Mouse (Mus musculus) kidney, postnatal 4 days (tissue): Measurements from ENCODE around the gene Med19.
"Not testable (repeated sequence)": the region's sequence is repeated elsewhere in the genome, so short reads cannot be mapped to it uniquely, and the experiment has no call there.

ENCODE experiments used
- DNase-seq, 2 experiments: peaks; one replicate each; pipeline ENCODE4 v3.0.0; 2021; ENCODE audit warnings: mixed read lengths in 2 of 2

The Med19 gene

GRCm38 (mm10) chr2:84669828-84670568 is 8.2 kb upstream of the Med19 start:
- DNase-seq = peak in 1 of 2 experiments; percentile 76

- peak; percentile 90 to 94 for DNase-seq
Observed at GRCm38 (mm10) chr2:84670569-84670933, 7.7 kb upstream of the Med19 start, which contains the start of gene Selenoh. TSS of gene Selenoh (minus strand) at chr2:84670770.

GRCm38 (mm10) chr2:84671535-84671934 is 6.7 kb upstream of the Med19 start:
- DNase-seq = not testable (repeated sequence)

DNA sequence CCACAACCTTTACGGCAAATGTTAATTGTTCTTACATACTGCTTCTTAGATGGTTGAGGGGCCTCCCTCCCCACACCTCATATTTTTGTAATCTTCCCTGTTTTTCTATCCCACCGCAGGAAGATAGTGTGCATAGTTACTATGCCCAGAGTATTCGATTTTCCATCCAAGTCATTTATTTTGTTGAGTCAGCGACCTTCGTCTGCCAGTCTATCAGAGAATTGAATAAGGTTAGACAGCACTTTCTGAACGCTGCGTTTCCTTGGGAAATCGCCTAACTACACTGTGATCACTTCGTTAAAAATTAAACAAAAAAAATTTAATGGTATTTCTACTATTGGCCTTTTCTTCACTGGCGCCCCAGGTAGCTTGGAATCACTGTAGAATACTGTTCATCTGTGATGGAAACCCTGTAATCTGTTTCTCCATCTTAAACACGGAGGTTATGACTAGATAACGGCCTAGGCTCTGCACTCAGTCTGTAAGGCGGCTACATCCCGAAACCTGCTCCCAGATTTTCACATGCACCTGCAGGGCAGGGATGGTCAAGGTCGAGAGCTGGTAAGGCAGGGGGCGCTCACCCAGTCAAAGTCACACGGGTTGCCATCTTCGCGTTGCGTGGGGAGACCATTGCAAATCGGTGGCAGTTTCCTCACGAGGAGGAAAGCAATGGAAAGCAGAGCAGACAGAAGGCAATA is 783 bp upstream of the Med19 start:
- DNase-seq = no peak

- no peak for DNase-seq
Observed at GRCm38 (mm10) chr2:84679016-84679415, 814 bp downstream of the Med19 start, which contains the start of gene Tmx2. TSS of gene Tmx2 (minus strand) at chr2:84679140.

- no peak for DNase-seq
Observed at GRCm38 (mm10) chr2:84682605-84683183, 4.5 kb downstream of the Med19 start.

DNA sequence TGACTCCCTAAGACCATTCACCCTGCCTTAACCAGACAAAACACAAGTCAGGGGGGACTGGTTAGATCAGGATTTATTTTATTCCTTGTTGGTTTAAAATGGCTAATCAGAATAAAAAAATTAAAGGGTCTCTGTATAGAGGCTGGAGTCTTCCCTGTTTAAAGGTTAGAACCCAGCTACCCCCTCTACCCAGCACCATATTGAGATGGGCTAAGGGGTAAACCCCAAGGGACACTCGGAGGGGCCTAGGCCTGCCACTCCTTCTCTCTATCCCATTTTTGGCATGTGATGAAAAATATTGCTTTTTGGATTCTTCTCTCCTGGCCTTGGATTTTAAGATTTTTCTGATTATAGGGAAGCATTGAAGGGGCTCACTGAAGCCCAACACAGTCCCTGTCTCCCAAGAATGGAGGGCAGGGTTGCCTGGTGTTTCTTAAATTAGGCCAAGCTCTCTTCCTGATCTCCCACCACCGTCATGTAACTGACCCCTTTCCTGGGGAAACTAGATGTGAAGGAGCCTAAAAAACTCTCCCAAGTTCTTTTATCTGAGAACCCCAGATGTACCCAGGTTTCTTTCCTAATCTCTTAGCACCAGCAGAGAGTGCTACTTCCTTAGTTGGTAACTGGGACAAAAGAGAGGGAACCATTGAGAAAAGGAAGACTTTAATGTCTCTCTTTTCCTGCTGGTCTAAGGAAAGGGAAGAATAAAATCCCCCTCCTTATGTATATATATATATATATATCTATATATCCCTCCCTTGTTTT is 10.1 kb downstream of the Med19 start:
- DNase-seq = no peak

DNA sequence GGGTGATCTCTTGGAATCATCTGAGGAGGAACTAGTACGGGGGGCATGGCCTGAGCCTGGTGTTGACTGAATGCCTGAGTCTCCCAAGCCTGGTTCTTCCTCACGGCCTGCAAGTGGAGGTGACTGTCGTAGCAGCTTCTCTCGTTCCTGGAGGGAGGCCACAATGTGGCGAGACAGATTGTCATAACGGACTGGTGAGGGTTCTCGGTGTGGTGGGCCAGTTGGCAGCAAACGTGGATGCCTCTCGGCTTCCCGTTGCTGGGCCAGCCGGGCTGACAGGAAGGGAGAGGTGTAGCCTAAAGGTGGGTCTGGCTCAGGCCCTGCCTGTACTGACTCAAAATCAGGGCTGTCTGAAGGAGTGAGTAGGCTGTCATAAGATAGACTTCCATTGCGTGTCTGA is 11.8 kb downstream of the Med19 start:
- DNase-seq = no peak

DNA sequence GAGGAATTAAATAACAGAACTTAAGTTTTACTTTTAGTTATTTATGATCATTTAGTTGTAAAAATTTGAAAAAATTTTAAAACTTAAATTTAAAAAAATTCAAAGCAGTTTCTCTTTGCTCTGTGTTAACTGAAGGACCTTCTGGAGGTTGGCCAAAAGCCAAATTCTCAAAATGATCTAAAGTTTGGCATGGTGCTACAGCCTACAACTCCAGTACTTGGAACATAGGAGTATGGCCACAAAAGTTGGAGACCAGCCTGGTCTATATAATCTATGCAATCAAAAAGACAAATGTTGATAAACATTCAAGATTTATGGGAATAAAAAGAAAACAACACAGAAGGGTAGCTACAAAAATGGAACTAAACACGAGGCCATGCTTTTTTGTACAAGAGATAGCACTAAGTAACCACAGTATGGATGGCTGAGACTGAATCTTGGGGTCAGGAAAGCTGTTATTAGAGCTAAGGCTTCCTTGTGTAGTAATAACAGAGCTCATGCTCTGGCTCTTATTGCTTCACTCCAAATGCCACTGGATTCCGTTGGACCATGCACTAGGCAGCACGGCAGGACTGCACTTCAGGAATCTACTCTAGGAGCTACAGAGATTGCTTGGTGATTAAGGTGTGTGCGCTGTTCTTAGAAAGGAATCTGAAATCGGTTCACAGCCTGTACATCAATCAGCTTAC is 16.9 kb downstream of the Med19 start:
- DNase-seq = no peak

GRCm38 (mm10) chr2:84703497-84703896 is 25.3 kb downstream of the Med19 start:
- no peak for DNase-seq

GRCm38 (mm10) chr2:84704329-84704728 is 26.1 kb downstream of the Med19 start:
- DNase-seq = peak in 1 of 2 experiments; percentile 16

DNA sequence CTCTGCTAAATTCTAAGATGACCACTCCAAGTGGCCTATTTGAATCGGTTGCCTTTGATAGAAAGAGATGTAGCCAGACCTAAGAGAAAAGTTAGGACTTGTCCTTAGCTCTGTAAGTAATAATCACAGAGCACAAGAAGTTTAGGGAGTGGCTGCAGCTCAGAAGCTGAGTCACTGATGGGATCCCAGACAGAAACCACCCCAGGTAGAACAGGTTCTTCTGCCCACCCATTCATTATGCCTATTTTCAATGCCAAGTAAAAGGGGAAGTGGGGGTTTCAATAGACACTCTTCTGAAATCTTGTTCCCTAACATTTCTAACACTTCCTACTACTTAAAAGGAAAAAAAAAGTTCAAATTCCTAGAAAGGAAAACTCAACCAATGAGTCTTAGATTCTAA is 27.1 kb downstream of the Med19 start:
- DNase-seq = no peak

DNA sequence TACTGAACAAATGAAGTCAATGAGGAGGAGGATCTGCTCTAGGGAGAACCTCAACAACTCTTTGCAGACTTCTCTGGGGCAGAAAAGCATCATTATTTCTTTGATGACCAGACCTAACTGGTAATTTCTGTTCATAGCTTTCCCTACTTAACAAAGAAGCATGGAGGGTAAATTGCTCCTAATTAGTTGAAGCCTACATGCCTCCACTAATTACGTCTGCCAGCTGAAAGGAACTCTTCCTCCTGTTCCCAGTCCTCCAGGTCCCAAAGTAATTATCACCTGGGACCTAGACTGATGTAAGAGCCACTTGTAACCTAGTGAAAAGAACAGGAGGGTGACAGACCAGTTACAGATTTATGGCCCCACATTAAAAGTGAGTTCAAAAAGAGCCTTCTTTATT is 29.3 kb downstream of the Med19 start:
- DNase-seq = no peak

DNA sequence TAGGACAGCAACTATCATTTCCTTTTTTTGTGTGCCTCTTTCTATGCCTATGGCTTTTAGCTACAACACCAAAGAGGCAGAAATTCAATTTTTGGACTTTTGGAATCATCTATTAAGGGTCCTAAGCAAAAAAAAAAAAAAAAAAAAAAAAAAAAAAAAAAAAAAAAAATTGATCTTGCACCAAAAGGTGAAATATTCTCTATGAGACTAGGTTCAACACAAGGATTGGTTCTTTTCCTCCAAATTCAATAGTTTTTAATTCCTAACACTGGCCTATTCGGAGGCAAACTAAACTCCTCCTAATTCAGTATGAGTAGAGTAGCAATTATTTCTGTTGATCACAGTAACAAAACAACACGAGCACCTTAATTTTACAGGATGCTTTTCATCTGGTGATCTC is 33.7 kb downstream of the Med19 start:
- DNase-seq = no peak

DNA sequence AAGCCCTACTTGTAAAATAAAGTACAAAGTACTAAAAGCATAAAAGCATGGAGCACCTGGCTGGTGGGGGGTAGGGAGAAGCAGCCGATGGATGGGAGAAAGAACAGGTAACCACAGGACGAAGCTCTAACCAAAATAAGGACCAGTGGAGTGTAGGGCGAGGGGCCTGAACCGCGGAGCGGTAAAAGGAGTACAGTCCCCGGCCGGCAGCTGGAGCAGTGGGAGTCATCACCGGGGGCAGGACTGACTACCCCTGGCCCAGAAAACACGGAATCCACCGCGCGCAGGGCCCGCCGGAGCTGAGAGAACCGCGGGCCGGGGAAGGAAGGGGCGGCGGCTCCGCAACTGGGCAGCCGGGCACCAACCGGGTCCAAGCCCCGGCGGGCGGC is 36.2 kb downstream of the Med19 start:
- DNase-seq = no peak

DNA sequence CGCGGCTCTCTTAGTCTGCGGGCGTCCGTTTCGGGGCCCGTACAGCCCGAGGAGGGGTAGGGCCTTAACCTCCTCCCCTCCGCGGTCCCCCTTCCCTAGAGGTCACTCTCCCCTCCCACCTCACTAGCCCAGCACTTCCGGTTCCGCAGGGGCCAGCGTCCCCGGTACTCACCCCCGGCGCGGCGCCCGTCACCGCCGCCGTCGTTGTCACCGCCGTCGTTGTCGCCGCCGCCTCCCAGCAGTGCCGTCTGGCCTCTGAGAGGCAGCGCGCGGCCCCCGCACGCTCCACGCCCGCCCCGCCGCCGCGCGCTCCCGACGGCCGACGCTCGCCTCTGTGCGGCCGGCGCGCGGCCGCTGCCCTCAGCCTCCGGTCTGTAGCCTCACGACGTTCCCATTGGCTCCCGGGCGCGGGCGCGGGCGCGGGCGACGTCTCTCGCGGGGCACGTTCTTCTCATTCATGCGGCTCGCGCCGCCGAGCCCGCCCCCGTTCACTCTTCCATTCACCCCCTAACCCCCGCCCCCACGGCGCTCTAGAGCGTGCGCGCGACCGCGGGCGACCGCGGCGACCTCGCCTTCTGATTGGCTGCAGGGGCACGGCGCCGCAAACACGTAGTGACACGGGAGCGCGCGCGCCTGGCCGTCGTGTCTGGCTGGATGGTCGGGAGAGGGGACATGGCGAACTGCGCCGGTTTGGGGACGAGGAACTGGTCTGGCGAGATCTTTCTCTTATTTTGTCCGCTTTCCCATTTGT is 36.8 kb downstream of the Med19 start, which contains the start of gene Zdhhc5:
TSS of gene Zdhhc5 (minus strand) at position 370 of the 751 bp plus-strand sequence.
- peak; percentile 99 to 100 for DNase-seq

DNA sequence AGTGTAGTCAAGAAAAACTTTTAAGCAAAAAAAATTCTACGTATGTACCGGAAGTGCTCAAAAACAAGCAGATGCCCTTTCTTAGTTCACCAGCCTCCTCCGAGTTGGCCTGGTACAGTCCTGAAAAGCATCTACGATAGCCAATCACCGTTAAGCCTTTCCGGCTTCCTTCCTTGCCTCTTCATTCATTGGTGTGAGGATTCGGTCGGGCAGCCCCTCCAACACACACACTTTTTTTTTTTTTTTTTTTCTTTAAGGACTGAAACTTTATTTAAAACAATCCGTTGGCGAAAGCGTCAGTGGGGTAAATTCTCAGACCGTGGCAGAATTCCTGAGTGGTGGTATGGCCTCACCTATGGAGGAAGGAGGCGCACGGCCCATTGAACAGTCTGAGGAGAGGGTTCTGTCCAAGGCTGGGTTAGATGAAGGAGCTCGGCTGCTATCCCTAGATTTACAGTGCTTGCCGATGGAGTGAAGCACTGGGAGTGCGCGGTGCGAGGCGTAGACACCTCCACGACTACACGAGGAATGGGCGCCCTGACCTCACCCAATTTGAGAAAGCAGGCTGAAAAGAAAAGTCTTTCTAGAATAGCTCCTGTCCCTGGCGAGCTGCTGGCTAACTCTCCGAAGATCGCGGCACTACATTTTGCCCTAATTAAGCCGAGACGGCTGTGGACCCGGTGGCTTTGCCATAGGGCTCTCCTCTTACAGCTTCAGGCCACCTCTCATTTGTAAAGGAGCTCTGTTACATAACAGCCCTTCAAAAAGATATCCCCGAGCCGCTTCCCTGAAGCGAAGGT is 37.6 kb downstream of the Med19 start:
- peak; percentile 72 to 87 for DNase-seq

- no peak for DNase-seq
Observed at GRCm38 (mm10) chr2:84716423-84717355, 38.5 kb downstream of the Med19 start.

DNA sequence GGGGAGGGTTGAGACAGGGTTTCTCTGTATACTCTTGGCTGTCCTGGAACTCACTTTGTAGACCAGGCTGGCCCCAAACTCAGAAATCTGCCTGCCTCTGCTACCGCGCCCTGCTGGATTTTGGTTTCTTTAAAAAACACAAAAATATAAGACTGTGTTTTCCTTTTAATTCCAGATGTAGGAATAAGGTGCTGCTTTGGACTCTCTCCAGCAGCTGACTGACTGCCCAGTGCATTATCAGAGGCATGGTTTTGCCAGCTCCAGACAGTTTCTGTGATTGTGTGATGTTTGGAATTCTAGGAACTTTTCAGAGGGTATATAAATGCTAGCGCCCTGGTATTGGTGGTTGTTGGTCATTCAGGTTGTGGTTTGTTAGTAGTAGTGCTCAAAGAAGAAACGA is 39.2 kb downstream of the Med19 start:
- DNase-seq = no peak

- DNase-seq = no peak
Observed at GRCm38 (mm10) chr2:84720718-84721117, 42.5 kb downstream of the Med19 start.
